Mouse (Mus musculus) cerebellum, postnatal 14 days (tissue): ENCODE measurements around the gene Ankfy1.
A peak's percentile ranks its signal among the peaks of the same experiment; 100 is the strongest.

Experiments used
- DNase-seq, 2 experiments: peaks; one replicate each; pipeline ENCODE4 v3.0.0; 2021; ENCODE audit warnings: mixed read lengths in 2 of 2

Ankfy1 gene

DNA sequence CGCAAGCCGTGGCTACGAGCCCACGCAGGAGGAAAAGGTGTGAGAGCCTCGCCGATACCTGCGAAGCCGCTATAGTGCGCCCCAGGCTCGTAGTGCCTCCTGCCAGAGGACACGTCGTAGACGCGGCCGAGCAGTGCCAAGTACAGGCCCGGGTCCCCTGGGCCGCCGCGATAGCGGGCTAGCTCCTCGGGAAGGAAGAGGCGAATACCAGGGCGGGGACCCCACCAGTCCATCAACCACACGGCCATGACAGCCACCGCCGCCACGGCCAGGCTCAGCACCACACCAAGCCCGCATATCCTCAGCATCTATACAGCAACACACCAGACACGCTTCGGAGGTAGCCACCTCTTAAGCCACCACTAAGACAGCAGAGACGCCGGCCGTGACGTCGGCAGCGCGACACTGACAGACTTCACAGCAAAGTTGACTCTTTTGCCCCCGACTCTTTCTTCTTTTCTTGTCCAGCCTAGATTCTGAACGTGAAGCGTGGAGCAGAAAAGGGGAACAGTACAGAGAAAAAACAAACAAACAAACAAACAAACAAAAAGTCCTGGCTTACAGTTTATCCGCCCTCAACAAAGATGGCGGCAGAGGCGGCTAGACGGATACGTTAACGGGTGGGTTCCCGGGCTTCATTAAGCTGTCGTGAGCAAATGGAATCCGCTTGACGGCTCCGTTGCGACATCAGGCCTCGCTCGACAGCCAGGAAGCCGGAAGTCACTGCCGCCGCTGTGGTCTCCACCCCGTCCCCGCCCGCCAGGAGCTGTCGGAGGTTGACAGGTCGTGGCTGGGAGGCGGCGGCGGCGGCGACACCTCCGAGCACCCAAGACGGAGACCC lies 105.9 kb downstream of the Ankfy1 start, which contains the start of the genes Cyb5d2 and Zzef1:
Gene Cyb5d2 (minus strand): TSS at position 688 of the 841 bp plus-strand sequence.
Gene Zzef1 (plus strand): TSS at position 772 of the 841 bp plus-strand sequence.
- peak; percentile 93 to 94 for DNase-seq

DNA sequence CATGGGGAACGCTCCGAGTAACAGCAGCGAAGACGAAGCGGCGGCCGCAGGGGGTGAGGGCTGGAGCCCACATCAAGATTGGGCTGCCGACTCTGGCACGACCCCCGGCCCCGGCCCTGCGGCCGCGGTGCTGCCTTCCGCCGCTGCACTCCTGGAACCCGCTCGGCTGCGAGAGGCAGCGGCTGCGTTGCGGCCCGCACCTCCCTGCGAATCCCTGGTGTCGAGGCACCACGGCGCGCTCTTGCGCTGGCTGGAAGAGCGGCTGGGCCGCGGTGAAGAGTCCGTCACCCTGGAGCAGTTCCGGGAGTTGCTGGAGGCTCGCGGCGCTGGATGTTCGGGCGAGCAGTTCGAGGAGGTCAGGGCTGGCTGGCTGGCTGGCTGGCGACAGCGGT lies 106.5 kb downstream of the Ankfy1 start:
- DNase-seq = no peak

DNA sequence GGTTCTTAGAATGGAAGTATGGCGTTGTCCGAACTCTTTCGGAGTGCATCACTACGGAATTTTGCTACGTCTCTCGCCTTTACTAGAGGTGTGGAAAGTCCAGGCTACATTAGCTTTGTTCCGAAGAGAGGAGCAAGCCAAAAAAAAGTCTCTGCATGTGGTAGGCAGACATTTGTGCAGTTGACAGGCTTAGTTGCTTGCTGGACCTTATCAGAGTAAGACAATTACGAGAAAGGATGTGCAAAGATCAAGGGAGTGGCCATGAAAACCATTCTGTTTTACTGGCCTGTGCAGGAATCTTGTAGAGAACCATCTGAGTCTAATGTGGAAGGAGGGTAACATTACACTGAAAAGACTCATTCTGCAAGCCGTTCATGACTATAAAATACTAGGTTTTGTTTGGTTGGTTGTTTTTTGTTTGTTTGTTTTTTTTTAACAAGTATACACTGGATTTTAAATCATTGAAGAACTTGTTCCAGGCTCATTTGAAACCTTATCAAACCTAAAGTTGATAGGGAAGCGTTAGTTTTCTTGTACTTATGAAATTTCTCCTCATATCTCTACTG lies 107.0 kb downstream of the Ankfy1 start:
- no peak for DNase-seq

DNA sequence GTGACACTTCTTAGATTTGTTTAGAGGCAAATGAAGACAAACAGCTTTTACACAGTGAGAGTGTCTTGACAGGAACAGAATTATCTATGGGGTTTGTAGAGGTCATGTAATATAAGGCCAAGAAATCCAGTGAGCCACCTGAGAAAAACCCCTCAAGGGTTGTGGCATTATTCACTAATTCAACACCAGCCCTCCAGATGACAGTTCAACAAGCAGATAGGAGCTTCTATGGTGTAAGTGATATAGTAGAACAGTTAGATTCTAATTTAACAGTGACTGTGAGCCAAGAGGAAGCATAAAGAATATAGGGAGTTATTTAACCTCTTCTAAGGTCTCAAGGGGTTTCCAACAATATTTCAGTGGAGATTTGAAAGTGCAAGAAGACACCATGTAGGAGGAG lies 108.3 kb downstream of the Ankfy1 start:
- no peak for DNase-seq

DNA sequence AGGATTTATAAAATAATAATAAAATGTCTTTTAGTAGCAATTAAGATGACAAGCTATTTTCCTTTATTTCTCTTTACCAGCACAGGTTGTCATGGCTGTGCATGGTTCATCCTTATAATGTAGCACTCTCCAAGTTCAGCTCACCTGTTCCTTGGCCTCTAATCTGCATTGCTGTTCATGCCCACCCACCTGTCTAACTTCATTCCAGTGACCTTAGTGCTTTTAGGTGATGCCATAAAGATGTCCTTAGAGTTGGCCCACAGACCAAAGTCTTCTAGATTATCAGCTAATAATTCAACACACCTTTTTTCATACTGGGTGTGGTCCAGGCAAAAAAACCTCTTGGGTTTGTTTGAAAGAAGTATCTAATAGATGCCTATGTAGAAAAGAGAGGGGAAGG lies 111.4 kb downstream of the Ankfy1 start:
- DNase-seq = no peak

DNA sequence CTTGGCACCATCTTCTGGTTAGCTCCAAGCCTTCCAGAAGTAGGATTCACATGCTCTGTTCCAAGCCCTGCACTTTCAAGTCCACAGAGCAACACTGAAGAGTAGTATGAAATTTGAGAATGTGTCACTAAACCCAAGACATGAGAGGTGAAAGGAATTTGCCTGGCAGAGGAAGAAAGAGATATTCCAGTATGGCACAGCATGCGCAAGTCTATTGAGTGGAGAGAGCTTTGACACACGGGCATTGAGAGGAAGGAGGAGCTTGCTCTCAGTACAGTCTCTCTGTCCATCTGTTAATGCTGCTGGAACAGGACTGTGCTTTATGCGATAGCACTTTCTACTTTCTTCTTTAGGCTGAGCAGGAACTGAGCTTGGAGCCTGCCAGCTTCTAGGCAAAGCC lies 113.2 kb downstream of the Ankfy1 start:
- DNase-seq = no peak

GRCm38 (mm10) chr11:72804586-72804985 lies 114.8 kb downstream of the Ankfy1 start:
- no peak for DNase-seq

- DNase-seq = no peak
Observed at GRCm38 (mm10) chr11:72805232-72805631, 115.4 kb downstream of the Ankfy1 start.

DNA sequence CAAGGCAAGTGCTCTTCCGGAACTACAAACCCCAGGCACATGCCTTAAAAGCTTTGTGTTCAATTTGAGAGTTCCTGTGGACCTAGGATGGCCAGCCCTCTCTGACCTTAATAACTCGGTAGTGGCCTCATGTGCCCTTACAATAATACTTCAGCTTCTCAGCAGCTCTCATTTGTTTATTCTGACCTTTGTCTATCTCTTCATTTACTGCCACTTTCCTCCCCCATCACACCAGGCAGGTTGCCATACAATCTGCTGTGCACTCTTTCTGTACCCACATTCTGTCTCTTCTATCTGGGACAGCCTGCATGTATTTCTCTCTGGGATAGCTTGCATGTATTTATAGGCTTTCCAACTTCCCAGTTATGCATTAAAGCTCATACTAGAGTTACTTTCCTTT lies 116.8 kb downstream of the Ankfy1 start:
- DNase-seq = peak; percentile 17 to 19

DNA sequence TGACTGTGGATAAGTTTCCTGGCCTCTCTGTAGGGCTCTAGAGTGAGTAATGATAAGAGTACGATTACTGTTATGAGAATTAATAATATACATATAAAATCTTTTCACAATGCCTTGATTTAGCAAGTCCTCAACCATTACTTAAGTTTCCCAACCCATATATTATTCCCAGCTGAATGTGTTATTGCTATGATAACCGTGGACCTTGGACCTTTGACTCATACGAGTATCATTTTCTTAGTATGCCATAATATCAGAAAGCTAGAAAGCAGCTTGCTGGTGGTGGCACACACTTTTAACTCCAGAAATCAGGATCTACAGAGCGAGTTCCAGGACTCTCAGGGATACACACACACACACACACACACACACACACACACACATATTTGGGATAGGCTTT lies 118.2 kb downstream of the Ankfy1 start:
- DNase-seq = no peak

DNA sequence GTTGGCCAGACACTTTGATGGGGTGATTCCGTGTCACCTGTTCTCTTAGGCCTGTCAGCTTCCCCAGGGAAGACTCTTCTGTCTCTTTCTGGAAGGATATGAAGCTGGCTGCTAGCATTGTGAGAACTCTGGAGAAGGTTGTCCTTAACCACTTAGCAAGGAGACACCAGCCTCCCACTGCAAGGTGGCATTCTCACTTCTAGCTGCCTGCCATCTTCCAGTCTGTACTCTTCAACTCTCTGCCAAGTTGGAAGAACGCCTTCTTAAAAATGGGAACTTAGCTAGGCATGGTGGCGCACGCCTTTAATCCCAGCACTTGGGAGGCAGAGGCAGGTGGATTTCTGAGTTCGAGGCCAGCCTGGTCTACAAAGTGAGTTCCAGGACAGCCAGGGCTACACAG lies 123.9 kb downstream of the Ankfy1 start:
- no peak for DNase-seq

DNA sequence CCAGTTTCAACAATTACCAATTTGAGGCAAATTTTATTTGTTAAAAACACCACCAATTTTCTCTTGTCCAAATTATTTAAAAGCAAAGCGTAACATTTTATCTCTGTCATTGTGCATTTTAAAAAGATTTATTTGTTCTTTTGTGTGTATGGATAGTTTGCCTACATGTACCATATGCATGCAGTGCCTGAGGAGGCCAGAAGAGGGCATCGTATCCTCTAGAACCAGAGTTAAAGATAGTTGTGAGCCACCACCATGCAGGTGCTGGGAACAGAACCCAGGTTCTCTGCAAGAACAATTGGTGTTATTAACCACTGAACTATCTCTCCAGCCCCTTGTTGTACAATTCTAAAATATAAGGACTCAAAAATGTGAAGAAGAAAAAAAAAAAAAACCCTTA lies 124.4 kb downstream of the Ankfy1 start:
- DNase-seq = peak in 1 of 2 experiments; percentile 18

GRCm38 (mm10) chr11:72816859-72817258 lies 127.1 kb downstream of the Ankfy1 start:
- DNase-seq = no peak

- DNase-seq = no peak
Observed at GRCm38 (mm10) chr11:72818067-72818466, 128.3 kb downstream of the Ankfy1 start.

GRCm38 (mm10) chr11:72821041-72821440 lies 131.2 kb downstream of the Ankfy1 start:
- DNase-seq = no peak
